Mouse (Mus musculus): ENCODE data around the gene Rbm3. TPM values are rescaled to one million over a fixed set of nuclear protein-coding genes. Genes with fewer than 3 reads are reported as not detected.

The Rbm3 gene
- polyA plus RNA-seq, 1 experiment from 2014 or later = 463 TPM

GRCm38 (mm10) chrX:8163076-8163475, 17.4 kb upstream of the Rbm3 start:
- no peak overlapping the region for H3K9ac ChIP-seq (replicated peaks; ENCODE audit: low read depth)
- no peak overlapping the region for H3K4me3 ChIP-seq (ENCODE audit: low read depth, low read length)

GRCm38 (mm10) chrX:8143750-8144149, 1.9 kb downstream of the Rbm3 start:
- WGBS = 58% methylated on average over 7 of the region's 7 CpGs

More at GRCm38 (mm10) chrX:8163076-8163475, 17.4 kb upstream of the Rbm3 start:
- 0 out of 2 replicates have a peak overlapping the region, but pooled peaks have one; percentile 54 for H3K27ac ChIP-seq (ENCODE audit: low read length)
- no peaks in the 10 kb centered on the region for H3K27me3 ChIP-seq (replicated peaks; ENCODE audit: insufficient read depth, low read length)
- 0 out of 2 replicates have a peak, but pooled peaks cover under 1% of the 10 kb centered on the region for H3K36me3 ChIP-seq (ENCODE audit: insufficient read depth, low read length)
- WGBS = 66% methylated on average over 5 of the region's 5 CpGs
- no peaks in the 10 kb centered on the region for H3K4me1 ChIP-seq (ENCODE audit: insufficient read depth, low read depth, low read length)
- peak; percentile 44 for DNase-seq (ENCODE audit: low spot score)
- TF ChIP-seq CTCF (IDR thresholded peaks at IDR 0.05) = no peak
- TF ChIP-seq EP300 (IDR thresholded peaks at IDR 0.05) = no peak
- H3K4me2 ChIP-seq (replicated peaks; ENCODE audit: low read depth, low read length) = no peak overlapping the region
- ATAC-seq = peak; percentile 46
- no peaks in the 10 kb centered on the region for H3K9me3 ChIP-seq (ENCODE audit: low read length)

GRCm38 (mm10) chrX:8142948-8143347, 2.7 kb downstream of the Rbm3 start:
- ATAC-seq (no peak), DNase-seq (ENCODE audit: low spot score) (no peak)
- H3K4me2 ChIP-seq (replicated peaks; ENCODE audit: low read depth, low read length) = no peak overlapping the region
- H3K9me3 ChIP-seq (ENCODE audit: low read length) = no peaks in the 10 kb centered on the region
- H3K36me3 ChIP-seq (ENCODE audit: insufficient read depth, low read length) = no peaks in the 10 kb centered on the region
- TF ChIP-seq CTCF (IDR thresholded peaks at IDR 0.05) = no peak
- no peak for TF ChIP-seq EP300 (IDR thresholded peaks at IDR 0.05)
- no peak overlapping the region for H3K4me3 ChIP-seq (ENCODE audit: low read depth, low read length)
- H3K4me1 ChIP-seq (ENCODE audit: insufficient read depth, low read depth, low read length) = no peaks in the 10 kb centered on the region
- no peaks in the 10 kb centered on the region for H3K27me3 ChIP-seq (replicated peaks; ENCODE audit: insufficient read depth, low read length)
- WGBS = 82% methylated on average over 7 of the region's 7 CpGs
- H3K9ac ChIP-seq (replicated peaks; ENCODE audit: low read depth) = no peak overlapping the region
- no peak overlapping the region for H3K27ac ChIP-seq (ENCODE audit: low read length)

More at GRCm38 (mm10) chrX:8143750-8144149, 1.9 kb downstream of the Rbm3 start:
- no peak for TF ChIP-seq EP300 (IDR thresholded peaks at IDR 0.05)
- no peak for TF ChIP-seq CTCF (IDR thresholded peaks at IDR 0.05)
- Histone ChIP-seq H3K4me1 (ENCODE audit: insufficient read depth, low read depth, low read length) (no peaks in the 10 kb centered on the region), H3K27ac (ENCODE audit: low read length) (no peak overlapping the region), H3K36me3 (ENCODE audit: insufficient read depth, low read length) (no peaks in the 10 kb centered on the region), H3K4me3 (ENCODE audit: low read depth, low read length) (no peak overlapping the region; the same call in 1 of the 2 replicates), H3K4me2 (replicated peaks; ENCODE audit: low read depth, low read length) (peak overlapping the region; percentile 50; the same call in 1 of the 2 replicates), H3K9ac (replicated peaks; ENCODE audit: low read depth) (no peak overlapping the region), H3K27me3 (replicated peaks; ENCODE audit: insufficient read depth, low read length) (no peaks in the 10 kb centered on the region), H3K9me3 (ENCODE audit: low read length) (no peaks in the 10 kb centered on the region)
- DNase-seq (ENCODE audit: low spot score) = no peak
- no peak for ATAC-seq

GRCm38 (mm10) chrX:8141058-8141457, 4.6 kb downstream of the Rbm3 start:
- TF ChIP-seq EP300 (IDR thresholded peaks at IDR 0.05) = no peak
- TF ChIP-seq CTCF (IDR thresholded peaks at IDR 0.05) = no peak
- 63% methylated on average over 3 of the region's 3 CpGs for WGBS
- Histone ChIP-seq H3K4me3 (ENCODE audit: low read depth, low read length) (no peak overlapping the region), H3K9me3 (ENCODE audit: low read length) (no peaks in the 10 kb centered on the region), H3K36me3 (ENCODE audit: insufficient read depth, low read length) (no peaks in the 10 kb centered on the region), H3K27me3 (replicated peaks; ENCODE audit: insufficient read depth, low read length) (no peaks in the 10 kb centered on the region), H3K9ac (replicated peaks; ENCODE audit: low read depth) (no peak overlapping the region), H3K4me1 (ENCODE audit: insufficient read depth, low read depth, low read length) (no peaks in the 10 kb centered on the region), H3K4me2 (replicated peaks; ENCODE audit: low read depth, low read length) (no peak overlapping the region), H3K27ac (ENCODE audit: low read length) (no peak overlapping the region)
- ATAC-seq (no peak), DNase-seq (ENCODE audit: low spot score) (no peak)

GRCm38 (mm10) chrX:8140446-8140845, 5.2 kb downstream of the Rbm3 start:
- Histone ChIP-seq H3K4me2 (replicated peaks; ENCODE audit: low read depth, low read length) (no peak overlapping the region), H3K4me3 (ENCODE audit: low read depth, low read length) (no peak overlapping the region), H3K9me3 (ENCODE audit: low read length) (no peaks in the 10 kb centered on the region), H3K36me3 (ENCODE audit: insufficient read depth, low read length) (no peaks in the 10 kb centered on the region), H3K9ac (replicated peaks; ENCODE audit: low read depth) (no peak overlapping the region), H3K4me1 (ENCODE audit: insufficient read depth, low read depth, low read length) (no peaks in the 10 kb centered on the region), H3K27me3 (replicated peaks; ENCODE audit: insufficient read depth, low read length) (no peaks in the 10 kb centered on the region), H3K27ac (ENCODE audit: low read length) (no peak overlapping the region)
- WGBS = 100% methylated on average over 2 of the region's 2 CpGs
- DNase-seq (ENCODE audit: low spot score) = no peak
- TF ChIP-seq EP300 (IDR thresholded peaks at IDR 0.05) (no peak), CTCF (IDR thresholded peaks at IDR 0.05) (no peak)
- no peak for ATAC-seq

GRCm38 (mm10) chrX:8139480-8139879, 6.2 kb downstream of the Rbm3 start:
- TF ChIP-seq EP300 (IDR thresholded peaks at IDR 0.05) (no peak), CTCF (IDR thresholded peaks at IDR 0.05) (0 out of 2 replicates have a peak, but pooled peaks have one; percentile 15)
- ATAC-seq (no peak), DNase-seq (ENCODE audit: low spot score) (no peak)
- Histone ChIP-seq H3K9ac (replicated peaks; ENCODE audit: low read depth) (no peak overlapping the region), H3K27me3 (replicated peaks; ENCODE audit: insufficient read depth, low read length) (no peaks in the 10 kb centered on the region), H3K4me1 (ENCODE audit: insufficient read depth, low read depth, low read length) (no peaks in the 10 kb centered on the region), H3K36me3 (ENCODE audit: insufficient read depth, low read length) (no peaks in the 10 kb centered on the region), H3K27ac (ENCODE audit: low read length) (no peak overlapping the region), H3K9me3 (ENCODE audit: low read length) (no peaks in the 10 kb centered on the region), H3K4me2 (replicated peaks; ENCODE audit: low read depth, low read length) (no peak overlapping the region), H3K4me3 (ENCODE audit: low read depth, low read length) (no peak overlapping the region)
- 29% methylated on average over 1 of the region's 1 CpGs for WGBS

GRCm38 (mm10) chrX:8135886-8136285, 9.8 kb downstream of the Rbm3 start:
- Histone ChIP-seq H3K4me2 (replicated peaks; ENCODE audit: low read depth, low read length) (no peak overlapping the region), H3K27ac (ENCODE audit: low read length) (no peak overlapping the region), H3K9ac (replicated peaks; ENCODE audit: low read depth) (no peak overlapping the region), H3K4me1 (ENCODE audit: insufficient read depth, low read depth, low read length) (no peaks in the 10 kb centered on the region), H3K4me3 (ENCODE audit: low read depth, low read length) (no peak overlapping the region), H3K36me3 (ENCODE audit: insufficient read depth, low read length) (no peaks in the 10 kb centered on the region), H3K9me3 (ENCODE audit: low read length) (no peaks in the 10 kb centered on the region), H3K27me3 (replicated peaks; ENCODE audit: insufficient read depth, low read length) (no peaks in the 10 kb centered on the region)
- DNase-seq (ENCODE audit: low spot score) (no peak), ATAC-seq (no peak)
- TF ChIP-seq CTCF (IDR thresholded peaks at IDR 0.05) (no peak), EP300 (IDR thresholded peaks at IDR 0.05) (no peak)
- WGBS = 23% methylated on average over 2 of the region's 2 CpGs

Measured in lung, postnatal 0 days (tissue).